Mouse (Mus musculus) telencephalon, adult 2 months (tissue): ENCODE measurements around the gene Nrn1l.
A peak's percentile ranks its signal among the peaks of the same experiment; 100 is the strongest.

ENCODE experiments used
- DNase-seq: peaks from one replicate; pipeline ENCODE4 v3.0.0-alpha.2; 2011; ENCODE audit warnings: low read depth, low spot score

Nrn1l gene

GRCm38 (mm10) chr8:105893339-105893738, at the start of gene Nrn1l:
TSS of gene Nrn1l (plus strand) at chr8:105893567.
- no peak for DNase-seq

GRCm38 (mm10) chr8:105846678-105847077, 46.7 kb upstream of the Nrn1l start:
- DNase-seq, result no peak

- DNase-seq, result no peak
These were observed 43.4 kb upstream of the Nrn1l start for GRCm38 (mm10) chr8:105850014-105850413.

- DNase-seq, result no peak
These were observed 42.8 kb upstream of the Nrn1l start for GRCm38 (mm10) chr8:105850611-105851010.

- DNase-seq, result peak; percentile 89
These were observed 41.7 kb upstream of the Nrn1l start for GRCm38 (mm10) chr8:105851651-105852143.

- no peak for DNase-seq
These were observed 41.1 kb upstream of the Nrn1l start for GRCm38 (mm10) chr8:105852146-105852729.

- DNase-seq, result no peak
These were observed 40.2 kb upstream of the Nrn1l start, which contains the start of gene Cenpt for GRCm38 (mm10) chr8:105853178-105853577. TSS of gene Cenpt (minus strand) at chr8:105853278.

- no peak for DNase-seq
These were observed 39.1 kb upstream of the Nrn1l start for GRCm38 (mm10) chr8:105854303-105854702.

GRCm38 (mm10) chr8:105854715-105855216, 38.6 kb upstream of the Nrn1l start, which contains the start of gene Thap11:
TSS of gene Thap11 (plus strand) at chr8:105855132.
- peak; percentile 89 for DNase-seq

GRCm38 (mm10) chr8:105855248-105856167, 37.9 kb upstream of the Nrn1l start:
- no peak for DNase-seq

GRCm38 (mm10) chr8:105856168-105856835, 37.1 kb upstream of the Nrn1l start:
- DNase-seq, result no peak

- DNase-seq, result no peak
These were observed 34.9 kb upstream of the Nrn1l start for GRCm38 (mm10) chr8:105858495-105858894.

GRCm38 (mm10) chr8:105859314-105859713, 34.1 kb upstream of the Nrn1l start:
- DNase-seq, result no peak

- peak; percentile 98 for DNase-seq
These were observed 33.0 kb upstream of the Nrn1l start, which contains the start of gene Nutf2 for GRCm38 (mm10) chr8:105860143-105860981. TSS of gene Nutf2 (plus strand) at chr8:105860580.

- no peak for DNase-seq
These were observed 31.4 kb upstream of the Nrn1l start for GRCm38 (mm10) chr8:105861951-105862350.

GRCm38 (mm10) chr8:105866364-105867029, 26.9 kb upstream of the Nrn1l start:
- no peak for DNase-seq

GRCm38 (mm10) chr8:105874301-105874700, 19.1 kb upstream of the Nrn1l start:
- DNase-seq, result peak; percentile 78

- no peak for DNase-seq
These were observed 12.4 kb upstream of the Nrn1l start, which contains the start of gene Edc4 for GRCm38 (mm10) chr8:105880754-105881520. TSS of gene Edc4 (plus strand) at chr8:105880881.

GRCm38 (mm10) chr8:105889756-105890465, 3.5 kb upstream of the Nrn1l start:
- no peak for DNase-seq
